Mouse (Mus musculus): ENCODE data around the gene Gbe1. TPM values are rescaled to one million over a fixed set of nuclear protein-coding genes. Genes with fewer than 3 reads are reported as not detected.

The Gbe1 gene
- polyA plus RNA-seq, 1 experiment, result 3.4 TPM

GRCm38 (mm10) chr16:70562574-70562973 is 248.8 kb downstream of the Gbe1 start:
- no peak overlapping the region for H3K27ac ChIP-seq (ENCODE audit: control insufficient read depth, insufficient read depth, low read depth, low read length)
- H3K4me3 ChIP-seq (ENCODE audit: control insufficient read depth, low read depth, low read length), result no peak overlapping the region

GRCm38 (mm10) chr16:70563456-70563855 is 249.7 kb downstream of the Gbe1 start:
- Histone ChIP-seq H3K27ac (ENCODE audit: control insufficient read depth, insufficient read depth, low read depth, low read length) (no peak overlapping the region), H3K4me3 (ENCODE audit: control insufficient read depth, low read depth, low read length) (no peak overlapping the region), H3K36me3 (ENCODE audit: control insufficient read depth, insufficient read depth, low read length) (no peaks in the 10 kb centered on the region), H3K27me3 (ENCODE audit: control insufficient read depth, insufficient read depth, low read length) (no peaks in the 10 kb centered on the region), H3K4me1 (ENCODE audit: control insufficient read depth, insufficient read depth, low read length) (peaks cover 2% of the 10 kb centered on the region)
- TF ChIP-seq POLR2A (IDR thresholded peaks at IDR 0.05; ENCODE audit: control insufficient read depth, low read depth, low read length) (no peak), CTCF (IDR thresholded peaks at IDR 0.05; ENCODE audit: control insufficient read depth, insufficient read depth, insufficient replicate concordance, low read depth, low read length) (no peak)

More at GRCm38 (mm10) chr16:70562574-70562973, 248.8 kb downstream of the Gbe1 start:
- no peaks in the 10 kb centered on the region for H3K27me3 ChIP-seq (ENCODE audit: control insufficient read depth, insufficient read depth, low read length)
- no peaks in the 10 kb centered on the region for H3K36me3 ChIP-seq (ENCODE audit: control insufficient read depth, insufficient read depth, low read length)
- TF ChIP-seq POLR2A (IDR thresholded peaks at IDR 0.05; ENCODE audit: control insufficient read depth, low read depth, low read length), result no peak
- no peak for TF ChIP-seq CTCF (IDR thresholded peaks at IDR 0.05; ENCODE audit: control insufficient read depth, insufficient read depth, insufficient replicate concordance, low read depth, low read length)
- peaks cover 2% of the 10 kb centered on the region for H3K4me1 ChIP-seq (ENCODE audit: control insufficient read depth, insufficient read depth, low read length)

- Histone ChIP-seq H3K27ac (ENCODE audit: control insufficient read depth, insufficient read depth, low read depth, low read length) (no peak overlapping the region), H3K27me3 (ENCODE audit: control insufficient read depth, insufficient read depth, low read length) (no peaks in the 10 kb centered on the region), H3K4me3 (ENCODE audit: control insufficient read depth, low read depth, low read length) (no peak overlapping the region), H3K36me3 (ENCODE audit: control insufficient read depth, insufficient read depth, low read length) (no peaks in the 10 kb centered on the region), H3K4me1 (ENCODE audit: control insufficient read depth, insufficient read depth, low read length) (peaks cover 2% of the 10 kb centered on the region)
- TF ChIP-seq CTCF (IDR thresholded peaks at IDR 0.05; ENCODE audit: control insufficient read depth, insufficient read depth, insufficient replicate concordance, low read depth, low read length) (no peak), POLR2A (IDR thresholded peaks at IDR 0.05; ENCODE audit: control insufficient read depth, low read depth, low read length) (no peak)
These were observed 254.9 kb downstream of the Gbe1 start for GRCm38 (mm10) chr16:70568341-70569265.

GRCm38 (mm10) chr16:70585964-70586363 is 272.2 kb downstream of the Gbe1 start:
- Histone ChIP-seq H3K27me3 (ENCODE audit: control insufficient read depth, insufficient read depth, low read length) (no peaks in the 10 kb centered on the region), H3K4me1 (ENCODE audit: control insufficient read depth, insufficient read depth, low read length) (no peaks in the 10 kb centered on the region), H3K27ac (ENCODE audit: control insufficient read depth, insufficient read depth, low read depth, low read length) (no peak overlapping the region), H3K36me3 (ENCODE audit: control insufficient read depth, insufficient read depth, low read length) (no peaks in the 10 kb centered on the region), H3K4me3 (ENCODE audit: control insufficient read depth, low read depth, low read length) (no peak overlapping the region)
- TF ChIP-seq POLR2A (IDR thresholded peaks at IDR 0.05; ENCODE audit: control insufficient read depth, low read depth, low read length) (no peak), CTCF (IDR thresholded peaks at IDR 0.05; ENCODE audit: control insufficient read depth, insufficient read depth, insufficient replicate concordance, low read depth, low read length) (no peak)

GRCm38 (mm10) chr16:70602326-70602725 is 288.6 kb downstream of the Gbe1 start:
- H3K4me1 ChIP-seq (ENCODE audit: control insufficient read depth, insufficient read depth, low read length), result no peaks in the 10 kb centered on the region
- TF ChIP-seq CTCF (IDR thresholded peaks at IDR 0.05; ENCODE audit: control insufficient read depth, insufficient read depth, insufficient replicate concordance, low read depth, low read length) (no peak), POLR2A (IDR thresholded peaks at IDR 0.05; ENCODE audit: control insufficient read depth, low read depth, low read length) (no peak)
- H3K27ac ChIP-seq (ENCODE audit: control insufficient read depth, insufficient read depth, low read depth, low read length), result no peak overlapping the region
- no peak overlapping the region for H3K4me3 ChIP-seq (ENCODE audit: control insufficient read depth, low read depth, low read length)
- H3K36me3 ChIP-seq (ENCODE audit: control insufficient read depth, insufficient read depth, low read length), result no peaks in the 10 kb centered on the region
- H3K27me3 ChIP-seq (ENCODE audit: control insufficient read depth, insufficient read depth, low read length), result no peaks in the 10 kb centered on the region

- TF ChIP-seq CTCF (IDR thresholded peaks at IDR 0.05; ENCODE audit: control insufficient read depth, insufficient read depth, insufficient replicate concordance, low read depth, low read length) (no peak), POLR2A (IDR thresholded peaks at IDR 0.05; ENCODE audit: control insufficient read depth, low read depth, low read length) (no peak)
- Histone ChIP-seq H3K36me3 (ENCODE audit: control insufficient read depth, insufficient read depth, low read length) (no peaks in the 10 kb centered on the region), H3K27me3 (ENCODE audit: control insufficient read depth, insufficient read depth, low read length) (no peaks in the 10 kb centered on the region), H3K27ac (ENCODE audit: control insufficient read depth, insufficient read depth, low read depth, low read length) (no peak overlapping the region), H3K4me3 (ENCODE audit: control insufficient read depth, low read depth, low read length) (no peak overlapping the region), H3K4me1 (ENCODE audit: control insufficient read depth, insufficient read depth, low read length) (no peaks in the 10 kb centered on the region)
These were observed 294.6 kb downstream of the Gbe1 start for GRCm38 (mm10) chr16:70608358-70608757.

- H3K27me3 ChIP-seq (ENCODE audit: control insufficient read depth, insufficient read depth, low read length), result no peaks in the 10 kb centered on the region
- H3K27ac ChIP-seq (ENCODE audit: control insufficient read depth, insufficient read depth, low read depth, low read length), result no peak overlapping the region
- no peak for TF ChIP-seq CTCF (IDR thresholded peaks at IDR 0.05; ENCODE audit: control insufficient read depth, insufficient read depth, insufficient replicate concordance, low read depth, low read length)
- TF ChIP-seq POLR2A (IDR thresholded peaks at IDR 0.05; ENCODE audit: control insufficient read depth, low read depth, low read length), result no peak
- H3K4me3 ChIP-seq (ENCODE audit: control insufficient read depth, low read depth, low read length), result no peak overlapping the region
- H3K4me1 ChIP-seq (ENCODE audit: control insufficient read depth, insufficient read depth, low read length), result no peaks in the 10 kb centered on the region
- H3K36me3 ChIP-seq (ENCODE audit: control insufficient read depth, insufficient read depth, low read length), result no peaks in the 10 kb centered on the region
These were observed 303.9 kb downstream of the Gbe1 start for GRCm38 (mm10) chr16:70617691-70618090.
